Mouse (Mus musculus) layer of hippocampus, adult 9-10 months (tissue): ENCODE results near the gene Map1lc3b.
"Not testable (repeated sequence)": the region's sequence is repeated elsewhere in the genome, so short reads cannot be mapped to it uniquely, and the experiment has no call there.

Source experiments
- DNase-seq: peaks from one replicate; pipeline ENCODE4 v3.0.0; 2022; ENCODE audit warnings: low spot score

The Map1lc3b gene

DNA sequence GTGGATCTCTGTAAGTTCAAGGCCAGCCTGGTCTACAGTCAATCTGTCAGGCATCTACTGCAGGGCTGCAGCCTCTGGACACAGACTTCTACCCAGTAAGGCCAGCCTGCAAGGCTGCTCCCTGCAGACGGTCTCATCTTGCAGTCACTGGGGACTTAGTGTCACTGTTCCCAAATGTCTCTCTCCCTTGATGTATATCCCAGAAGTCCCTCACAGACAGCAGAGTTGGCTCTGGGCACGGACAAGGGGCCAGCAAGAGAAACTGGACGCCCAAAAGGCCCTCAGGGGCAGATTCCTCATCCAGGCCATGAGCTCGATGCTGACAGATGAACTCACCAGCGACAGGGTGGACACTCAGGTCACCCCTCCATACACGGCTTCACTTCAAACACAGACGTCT lies 18.0 kb upstream of the Map1lc3b start:
- no peak for DNase-seq

DNA sequence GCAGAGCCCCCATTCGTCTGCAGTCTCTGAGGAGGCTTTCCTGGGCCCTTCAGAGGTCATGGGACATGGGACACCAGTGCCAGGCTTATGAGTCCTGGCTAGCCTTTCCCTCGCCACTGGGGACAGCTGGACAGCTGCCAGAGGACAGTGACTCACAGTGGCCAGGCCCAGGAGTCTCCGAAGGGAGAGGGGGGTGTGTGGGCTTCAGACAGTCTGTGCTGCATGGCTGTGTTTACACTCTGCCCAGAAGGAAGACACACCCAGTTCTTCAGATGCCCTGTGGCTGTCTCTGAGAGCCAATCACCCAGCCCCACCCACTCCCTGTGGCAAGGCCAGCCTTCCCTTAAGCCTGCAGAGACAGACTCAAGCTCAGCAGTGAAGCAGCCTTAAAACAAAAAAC lies 16.9 kb upstream of the Map1lc3b start:
- no peak for DNase-seq

DNA sequence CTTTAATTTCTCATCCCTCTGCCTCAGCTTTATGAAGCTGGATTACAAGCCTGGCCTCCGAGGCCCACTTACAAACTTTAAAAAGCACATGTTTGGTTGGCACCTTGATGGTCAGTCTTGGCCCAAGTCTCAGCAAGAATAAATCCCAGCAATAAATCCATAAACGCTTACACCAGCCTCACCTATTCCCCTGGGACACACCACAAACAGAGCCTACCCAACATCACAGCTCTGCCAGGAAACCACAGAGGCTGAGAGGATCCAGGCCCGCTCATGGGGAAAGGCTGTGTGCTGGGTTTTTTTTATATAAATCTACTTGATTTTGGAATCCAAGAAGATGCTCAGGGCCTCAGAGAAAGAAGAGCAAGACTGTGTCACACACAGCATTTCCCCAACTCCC lies 14.5 kb upstream of the Map1lc3b start:
- DNase-seq, result no peak

DNA sequence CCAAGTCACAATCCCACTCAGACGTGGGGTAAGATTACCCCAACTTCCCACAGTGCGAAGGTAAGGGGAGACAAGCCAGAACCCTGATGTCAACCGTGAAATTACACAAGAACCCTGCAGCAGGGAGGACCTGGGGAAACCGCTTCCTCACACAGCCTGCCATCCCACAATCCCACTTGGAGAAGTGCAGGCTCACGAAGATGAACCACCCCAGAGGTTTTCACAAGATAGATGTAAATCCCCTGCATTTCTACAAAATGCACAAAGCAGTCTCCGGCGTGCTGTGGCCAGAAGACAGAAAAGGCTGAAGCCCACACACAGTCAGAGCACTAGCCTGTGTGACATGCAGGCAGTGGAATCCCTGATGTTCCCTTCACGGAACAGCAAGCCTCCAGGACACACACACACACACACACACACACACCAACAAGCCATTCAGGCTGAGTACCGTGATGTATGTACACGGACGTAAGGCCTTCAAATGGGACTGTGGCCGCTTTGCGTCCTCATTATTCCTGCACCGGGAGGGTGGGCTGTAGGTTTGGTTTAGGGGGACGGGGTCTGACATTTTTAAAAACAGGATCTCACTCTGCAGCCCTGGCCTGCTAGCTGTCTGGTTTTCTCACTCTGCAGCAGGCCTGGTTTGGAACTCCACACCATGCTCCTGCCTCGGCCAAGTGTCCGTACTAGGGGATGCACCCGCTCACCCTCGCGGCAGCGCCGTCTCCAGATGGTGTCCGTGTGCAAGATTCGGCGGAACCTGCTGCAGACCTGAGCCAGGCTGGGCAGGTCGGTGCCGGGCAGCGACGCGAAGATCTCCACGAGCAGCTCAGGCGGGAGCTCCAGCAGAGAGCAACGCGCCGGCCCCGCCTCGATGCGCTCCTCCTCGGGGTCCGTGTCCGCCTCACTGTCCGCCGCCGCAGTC lies 12.1 kb upstream of the Map1lc3b start:
- DNase-seq, result no peak

DNA sequence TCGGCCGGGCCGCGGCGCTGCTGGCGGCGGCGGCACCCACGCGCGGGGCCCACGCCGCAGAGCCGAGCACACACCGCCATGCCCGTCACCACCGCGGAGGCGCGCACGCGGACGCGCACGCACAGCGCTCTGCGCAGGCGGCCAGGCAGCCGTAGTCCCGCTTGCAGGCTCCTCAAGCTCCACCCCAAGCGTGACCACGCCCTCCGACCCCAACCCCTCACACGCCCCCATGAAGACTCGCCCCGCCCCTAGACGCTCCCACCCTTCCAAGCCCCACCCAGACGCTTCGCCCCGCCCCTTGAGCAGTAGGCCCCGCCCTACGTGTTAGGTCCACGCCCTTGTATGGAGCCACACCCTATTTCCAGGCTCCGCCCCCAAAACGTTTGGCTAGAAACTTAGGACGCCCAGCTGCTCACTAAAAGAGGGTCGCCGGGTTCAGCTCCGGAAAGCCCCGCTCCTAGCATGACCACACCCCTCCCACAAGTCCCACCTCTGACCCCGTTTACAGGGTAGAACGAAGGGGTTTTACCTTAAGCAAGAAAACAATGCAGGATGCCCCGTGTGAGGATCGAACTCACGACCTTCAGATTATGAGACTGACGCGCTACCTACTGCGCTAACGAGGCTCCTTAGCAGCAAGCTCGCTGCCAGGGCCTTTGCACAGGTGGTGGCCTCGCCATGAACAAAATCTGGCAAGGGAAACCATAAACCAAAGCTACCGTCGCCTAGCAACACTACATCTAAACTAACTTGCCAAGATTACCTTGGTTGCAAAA lies 11.3 kb upstream of the Map1lc3b start, which contains the start of gene Fbxo31:
Gene Fbxo31, minus strand, starts transcription at position 131 of the 776 bp plus-strand sequence.
- peak; percentile 92 for DNase-seq

DNA sequence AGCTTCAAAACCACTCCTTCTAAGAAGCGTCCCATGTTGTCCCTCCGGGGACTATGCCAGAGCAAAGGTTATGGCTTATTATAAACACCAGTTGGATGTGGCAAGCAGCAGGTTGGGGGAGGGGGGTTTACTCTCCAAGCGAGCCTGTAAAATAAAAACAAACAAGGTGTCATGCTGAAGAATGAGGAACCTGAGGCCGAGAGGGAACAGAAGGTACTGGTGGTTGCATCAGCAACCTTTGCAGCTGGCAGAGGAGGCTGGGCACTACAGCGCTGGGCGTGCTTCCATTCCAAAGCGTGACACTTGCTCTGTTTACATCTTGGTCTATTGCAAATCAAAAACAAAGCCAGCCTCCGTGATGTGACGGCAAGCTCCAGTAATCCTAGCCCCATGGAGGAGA lies 9.7 kb upstream of the Map1lc3b start:
- no peak for DNase-seq

DNA sequence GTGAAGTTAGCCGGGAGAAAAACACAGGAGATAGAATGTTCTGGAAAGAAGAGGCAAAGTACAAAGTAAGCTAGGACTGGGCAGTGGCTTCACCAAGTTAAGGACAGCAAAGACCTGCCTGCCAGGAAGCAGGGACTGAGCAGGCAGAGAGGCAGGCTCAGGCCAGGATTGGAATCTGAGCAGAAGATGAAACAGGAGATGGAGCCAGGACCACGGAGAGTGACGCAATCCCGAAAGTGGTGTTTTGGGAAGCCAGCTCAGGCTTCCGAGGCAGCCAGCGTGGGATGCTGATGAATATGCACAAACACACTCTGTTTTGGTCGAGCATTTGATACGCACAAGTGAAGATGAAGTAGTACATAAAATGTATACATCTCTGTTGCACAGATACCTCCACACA lies 6.5 kb upstream of the Map1lc3b start:
- DNase-seq, result no peak

DNA sequence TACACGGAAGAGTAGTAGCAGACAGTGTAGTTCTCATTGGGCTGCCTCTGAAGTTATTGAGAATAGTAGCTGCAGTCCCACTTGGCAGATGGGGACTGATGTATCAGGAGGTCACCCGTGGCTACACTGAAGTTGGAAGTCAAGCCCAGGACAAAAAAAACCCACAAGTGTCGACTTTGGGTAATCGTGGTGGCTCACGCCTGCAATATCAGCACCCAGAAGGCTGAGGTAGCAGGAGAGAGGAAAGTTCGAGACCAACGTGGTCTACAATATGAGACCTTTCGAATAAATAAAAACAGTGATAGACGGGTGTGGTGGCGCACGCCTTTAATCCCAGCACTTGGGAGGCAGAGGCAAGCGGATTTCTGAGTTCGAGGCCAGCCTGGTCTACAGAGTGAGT lies 5.4 kb upstream of the Map1lc3b start:
- DNase-seq, result no peak

DNA sequence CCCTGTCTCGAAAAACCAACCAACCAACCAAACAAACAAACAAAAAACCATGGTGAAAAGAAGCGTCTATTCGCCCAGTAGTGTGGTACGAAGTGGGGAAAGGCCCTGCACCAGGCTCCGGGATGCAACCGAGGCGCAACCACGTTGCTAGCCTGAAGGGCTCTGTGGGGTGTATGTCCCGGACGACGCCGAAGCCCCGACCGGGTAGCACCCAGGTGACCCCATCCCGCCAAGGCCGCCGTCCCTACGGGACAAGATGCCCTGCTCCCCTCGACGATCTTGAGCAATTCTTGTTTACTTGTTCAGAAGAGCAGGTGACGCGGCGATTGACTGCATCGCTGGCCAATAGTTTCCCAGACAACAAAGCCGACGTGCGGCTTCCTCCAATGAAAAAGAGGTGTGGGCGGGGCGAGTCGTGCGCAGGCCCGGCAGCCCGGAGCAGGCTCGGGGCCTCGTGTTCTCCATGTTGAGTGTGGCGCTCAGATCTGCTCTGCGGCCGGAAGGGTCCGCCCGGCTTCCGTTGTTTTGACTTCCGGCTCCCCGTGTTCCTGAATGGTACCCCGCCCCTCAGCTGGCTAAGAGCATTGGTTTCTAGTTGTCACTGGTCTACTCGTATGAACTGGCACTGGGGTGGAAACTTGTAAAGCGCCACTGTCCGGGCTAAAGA lies 4.9 kb upstream of the Map1lc3b start:
- DNase-seq, result peak; percentile 97

DNA sequence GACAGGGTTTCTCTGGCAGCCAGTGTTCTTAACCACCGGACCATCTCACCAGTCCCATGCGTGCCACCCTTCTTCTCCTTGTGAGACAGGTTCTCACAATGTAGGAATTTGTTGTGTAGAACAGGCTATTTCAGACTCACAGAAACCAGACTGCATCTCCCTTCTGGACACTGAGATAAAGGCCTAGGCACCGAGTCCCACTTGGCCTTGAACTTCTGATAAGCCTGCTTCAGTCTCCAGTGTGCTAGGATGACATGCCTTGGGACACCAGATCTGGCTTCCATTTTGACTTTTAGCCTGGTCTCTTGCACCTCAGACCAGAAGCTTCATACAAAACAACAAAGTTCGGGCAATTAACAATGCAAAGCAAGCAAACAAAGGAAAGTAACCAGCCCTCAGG lies 1.4 kb upstream of the Map1lc3b start:
- no peak for DNase-seq

DNA sequence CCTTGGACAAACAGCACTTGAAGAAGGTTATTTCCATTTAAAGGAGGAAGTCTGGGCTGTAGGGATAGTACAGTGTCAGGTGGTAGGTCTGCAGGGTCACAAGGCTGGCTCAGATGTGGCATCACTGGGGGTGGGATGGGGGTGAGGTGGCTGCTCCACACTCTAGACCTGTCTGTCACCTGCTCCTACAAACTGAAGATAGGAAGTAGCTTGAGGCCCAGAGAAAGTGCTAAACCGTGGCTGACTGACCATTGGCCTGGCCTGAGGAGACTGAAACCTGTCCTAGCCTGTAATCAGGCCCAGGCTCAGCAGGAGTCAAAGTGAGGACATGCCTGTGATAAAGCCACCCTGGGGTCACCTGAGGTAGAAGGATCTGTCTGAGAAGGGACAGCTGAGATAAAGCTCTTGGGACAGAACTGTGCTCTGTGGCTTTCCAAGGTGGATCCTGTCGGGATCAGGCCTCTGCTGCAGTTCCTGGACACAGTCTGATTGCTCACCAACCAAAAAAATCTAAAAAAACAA lies 895 bp upstream of the Map1lc3b start:
- DNase-seq, result no peak

DNA sequence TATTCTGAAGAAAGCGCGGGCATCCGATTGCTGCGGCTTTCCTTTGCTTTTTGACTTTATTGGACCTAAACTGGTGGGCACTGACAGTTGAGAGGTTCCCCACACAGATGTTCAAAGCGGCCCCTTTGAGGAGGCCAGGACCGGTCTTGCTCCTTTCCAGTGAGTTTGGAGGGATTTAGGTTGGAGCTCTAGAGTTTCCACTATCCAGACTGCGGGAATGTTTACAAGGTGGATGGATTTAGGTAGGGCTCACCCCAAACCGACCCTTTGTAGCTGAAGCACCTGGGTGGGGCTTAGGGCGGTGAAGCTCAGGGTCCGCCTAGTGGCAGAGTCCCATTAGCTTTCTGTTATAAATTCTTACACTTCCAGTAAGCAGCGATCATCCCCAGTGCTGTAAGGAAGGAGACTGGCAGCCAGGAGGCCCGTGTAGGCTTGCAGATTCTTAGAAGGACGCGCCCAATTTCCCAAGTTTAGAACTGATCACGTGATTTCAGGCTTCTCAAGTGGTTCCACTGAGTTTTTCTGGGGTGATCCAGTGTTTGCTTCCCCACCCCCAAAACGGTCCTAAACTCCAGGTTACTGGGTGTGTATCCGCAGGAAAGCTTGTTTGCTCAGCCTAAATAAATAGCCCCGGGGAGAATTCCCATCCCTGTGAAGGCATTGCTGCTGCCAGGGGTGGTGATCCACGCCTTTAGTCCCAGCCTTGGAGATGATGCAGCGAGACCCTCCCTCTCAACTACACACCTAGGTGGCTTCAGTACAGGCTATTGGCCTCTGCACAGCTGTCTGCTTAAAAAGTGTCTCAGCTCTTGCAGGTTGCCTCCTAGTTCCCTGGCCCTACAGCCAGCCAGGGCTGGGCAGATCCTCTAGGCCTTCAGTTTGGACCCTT lies 1.3 kb downstream of the Map1lc3b start:
- DNase-seq, result no peak

DNA sequence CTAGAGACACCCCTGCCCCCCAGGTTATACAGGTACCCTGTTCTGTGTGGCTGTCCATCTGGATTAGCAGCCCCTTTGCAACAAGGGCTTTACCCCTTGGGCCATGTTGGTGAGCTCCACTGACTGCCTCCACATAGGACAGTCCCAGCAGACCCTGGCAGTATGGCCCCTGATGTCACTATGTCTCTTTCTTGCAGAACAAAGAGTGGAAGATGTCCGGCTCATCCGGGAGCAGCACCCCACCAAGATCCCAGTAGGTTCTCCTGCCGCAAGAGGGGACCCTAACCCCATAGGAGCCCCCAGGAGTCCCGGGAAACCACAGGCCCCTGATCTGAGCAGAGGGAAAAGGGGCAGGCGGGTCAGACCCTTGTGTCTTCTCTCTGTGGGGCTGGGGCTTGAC lies 3.1 kb downstream of the Map1lc3b start:
- DNase-seq, result no peak

DNA sequence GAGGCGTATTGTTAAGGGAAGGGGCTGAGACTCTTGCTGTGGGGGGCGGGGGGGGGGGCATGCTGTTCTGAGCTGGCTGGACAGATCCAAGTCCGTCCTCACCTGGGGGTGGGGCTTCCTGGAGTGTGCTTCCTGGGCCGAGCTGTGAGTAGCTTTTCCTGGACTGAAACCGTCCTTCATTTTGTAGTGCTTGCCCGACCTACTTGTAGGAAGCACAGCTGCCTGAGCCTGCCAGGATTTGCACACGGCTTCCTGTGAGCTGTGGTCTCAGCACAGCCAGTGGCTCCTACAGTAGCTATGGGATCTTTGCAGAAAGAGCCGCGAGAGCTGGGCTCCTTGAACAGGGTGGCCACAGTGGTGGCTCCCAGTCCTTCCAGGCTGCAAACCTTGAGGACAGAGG lies 3.8 kb downstream of the Map1lc3b start:
- no peak for DNase-seq

DNA sequence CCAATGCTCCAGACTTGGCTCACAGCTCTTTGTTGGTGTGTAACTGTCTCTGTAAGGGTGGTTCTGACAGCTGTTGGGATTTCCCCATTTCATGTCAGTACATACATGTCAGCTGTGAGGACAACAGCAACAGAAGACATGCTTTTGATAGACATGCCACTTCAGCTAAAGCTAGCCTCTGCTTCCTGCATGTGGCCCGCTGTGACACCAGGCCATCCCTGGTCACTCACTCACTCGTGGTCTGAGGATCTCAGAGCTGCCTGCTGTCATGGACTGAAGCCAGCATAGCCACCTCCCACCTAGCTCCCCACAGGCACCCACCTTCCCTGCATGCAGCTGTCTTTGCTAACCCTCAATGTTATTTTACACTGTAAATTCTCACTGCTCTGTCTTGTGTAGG lies 7.3 kb downstream of the Map1lc3b start:
- not testable (repeated sequence) for DNase-seq

DNA sequence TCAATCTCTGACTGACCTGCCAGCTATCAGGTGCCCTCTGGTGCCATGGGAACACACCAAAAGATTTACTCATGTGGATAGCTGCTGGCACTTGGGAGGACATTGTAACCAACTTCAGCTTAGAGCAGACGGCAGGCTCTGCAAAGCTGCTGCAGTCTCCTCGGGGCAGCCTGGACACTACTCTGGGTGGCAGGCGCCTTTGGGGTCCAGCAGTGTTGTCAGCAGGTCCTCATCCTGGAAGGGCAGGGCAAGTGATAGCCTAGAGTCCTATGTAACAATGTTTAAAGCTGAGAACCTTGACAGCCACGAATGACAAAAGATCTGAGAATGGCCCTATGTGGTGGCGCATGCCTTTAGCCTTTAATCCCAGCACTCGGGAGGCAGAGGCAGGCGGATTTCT lies 8.0 kb downstream of the Map1lc3b start:
- DNase-seq, result no peak

DNA sequence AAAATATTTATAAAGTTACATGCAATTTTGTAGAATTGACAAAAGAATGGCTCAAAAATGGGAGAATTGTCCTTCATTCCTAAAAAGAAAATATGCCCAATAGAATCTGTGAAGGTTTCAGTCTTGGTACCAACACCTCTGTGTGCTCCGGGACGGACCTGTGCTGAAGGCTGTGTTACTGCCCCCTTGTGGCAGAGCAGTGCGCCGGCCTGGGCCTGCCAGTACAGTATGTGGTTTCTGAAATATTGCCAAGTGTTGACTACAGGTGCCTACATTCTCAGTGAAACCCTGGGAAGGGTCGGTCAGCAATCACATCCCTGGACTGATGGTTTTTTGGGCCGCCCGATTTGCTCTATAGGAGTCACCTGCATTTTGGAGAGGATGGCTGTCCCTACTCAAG lies 8.7 kb downstream of the Map1lc3b start:
- DNase-seq, result no peak

DNA sequence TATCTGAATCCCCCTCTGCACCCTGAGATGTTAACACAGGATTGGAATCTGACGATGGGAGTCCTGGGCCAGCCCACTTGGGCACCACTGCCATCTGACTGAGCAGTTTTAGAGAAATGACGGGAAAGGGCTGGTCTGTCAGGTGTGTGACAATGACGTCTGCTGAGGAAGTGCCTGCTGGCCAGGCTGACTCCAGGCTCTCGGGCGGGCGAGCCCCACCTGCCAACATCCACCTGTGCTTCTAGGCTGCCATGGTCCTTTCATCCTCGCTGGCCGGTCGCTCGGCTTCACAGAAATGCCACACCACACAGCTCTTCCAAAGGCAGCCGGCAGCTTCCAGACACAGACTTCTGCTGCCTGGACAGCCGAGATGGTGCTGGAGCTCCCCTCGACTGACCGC lies 9.7 kb downstream of the Map1lc3b start:
- no peak for DNase-seq

DNA sequence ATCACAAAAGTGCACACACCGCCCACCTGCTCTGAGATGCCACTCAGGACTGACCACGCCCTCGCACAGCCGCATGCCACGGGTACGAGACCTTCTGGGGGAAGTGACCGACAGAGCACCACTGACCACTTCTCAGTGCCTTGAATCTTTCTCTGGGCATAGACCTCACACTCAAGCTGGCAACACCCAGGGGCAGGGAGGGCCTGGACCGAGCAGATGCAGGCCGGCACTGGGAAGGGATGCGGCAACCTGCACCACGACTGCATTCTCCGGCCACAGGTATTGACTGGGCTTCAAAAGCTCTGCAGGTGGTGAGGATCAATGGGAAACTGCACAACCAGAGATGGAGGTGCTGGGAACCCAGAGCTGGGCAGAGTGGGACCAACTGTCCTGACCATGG lies 12.2 kb downstream of the Map1lc3b start:
- no peak for DNase-seq

DNA sequence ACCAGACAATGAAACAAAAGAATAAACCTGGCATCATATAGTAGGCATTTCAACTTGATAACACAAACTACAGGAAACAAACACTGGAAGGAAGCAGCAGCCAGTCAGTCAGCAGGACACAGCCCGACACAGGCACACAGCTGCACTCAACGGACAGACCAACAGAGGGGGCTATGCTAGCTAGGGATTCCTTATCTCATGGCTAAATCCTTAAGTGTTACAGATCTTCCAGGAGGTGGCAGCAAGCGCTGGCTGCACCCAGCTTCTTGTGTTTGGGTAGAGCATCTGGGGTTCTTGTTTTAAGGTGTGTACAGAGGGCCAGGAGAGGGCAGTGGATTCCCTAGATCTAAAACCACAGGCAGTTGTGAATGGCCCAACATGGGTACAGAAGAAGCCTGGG lies 12.7 kb downstream of the Map1lc3b start:
- no peak for DNase-seq

DNA sequence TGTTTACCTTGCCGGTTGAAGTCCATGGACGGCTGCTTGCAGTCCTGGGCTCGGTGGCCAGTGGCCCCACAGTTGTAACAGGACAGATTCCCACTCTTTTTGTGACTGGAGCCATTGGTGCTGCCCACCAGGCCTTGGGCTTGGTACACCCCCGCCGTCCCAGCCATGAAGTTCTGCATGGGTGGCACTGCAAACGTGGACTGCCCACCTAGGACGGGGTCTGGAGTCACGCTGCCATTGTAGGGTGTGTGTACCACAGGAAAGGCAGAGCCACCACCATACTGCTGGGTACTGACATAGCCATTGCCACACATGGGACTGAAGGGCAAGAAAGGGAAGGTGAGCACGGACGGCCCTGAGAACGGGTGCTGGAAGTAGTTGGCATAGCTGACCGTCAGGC lies 13.6 kb downstream of the Map1lc3b start:
- no peak for DNase-seq
